Mouse (Mus musculus): ENCODE measurements around the gene Trp53bp1. TPM values are rescaled to one million over a fixed set of nuclear protein-coding genes. Genes with fewer than 3 reads are reported as not detected.

The Trp53bp1 gene
- total and polyA plus RNA-seq, 3 experiments: 13.0 to 29.4 (median 28.3) TPM

DNA sequence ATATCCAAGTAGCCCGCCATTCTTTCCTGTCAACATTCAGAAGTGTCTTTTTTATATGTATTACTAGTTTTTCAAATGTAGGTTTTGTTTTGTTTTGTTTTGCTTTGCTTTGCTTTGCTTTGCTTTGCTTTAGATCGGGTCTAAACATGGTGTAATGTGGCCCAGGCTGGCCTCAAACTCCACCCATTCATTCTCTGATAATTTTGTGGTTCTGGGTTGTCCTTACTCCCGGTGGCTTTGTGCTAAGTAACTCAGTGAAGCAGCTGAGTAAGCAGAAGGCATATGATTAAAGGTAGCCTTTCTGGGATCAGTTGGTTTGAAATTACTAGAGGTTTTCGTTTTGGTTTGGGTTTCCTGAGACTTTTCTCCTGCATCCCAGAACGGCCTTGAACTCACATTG is 121.5 kb downstream of the Trp53bp1 start:
- TF ChIP-seq POLR2A (IDR thresholded peaks at IDR 0.05; ENCODE audit: insufficient read depth, low read depth, low read length) (no peak), EP300 (IDR thresholded peaks at IDR 0.05; ENCODE audit: insufficient read depth, low read depth, low read length) (no peak), CTCF (IDR thresholded peaks at IDR 0.05) (no peak)
- intact Hi-C loops (cut with DNase I): no loop called here
- no peaks in the 10 kb centered on the region for H3K79me2 ChIP-seq (replicated peaks; ENCODE audit: control insufficient read depth, insufficient read depth, low read length)
- H3K4me1 ChIP-seq (ENCODE audit: control insufficient read depth, insufficient read depth, low read length): no peaks in the 10 kb centered on the region
- no peaks in the 10 kb centered on the region for H3K27me3 ChIP-seq (ENCODE audit: control insufficient read depth, insufficient read depth, low read length)
- H3K4me3 ChIP-seq: no peak overlapping the region
- no peak for DNase-seq
- WGBS: 84% methylated on average over 5 of the region's 5 CpGs
- no peak overlapping the region for H3K27ac ChIP-seq
- peaks cover 2% of the 10 kb centered on the region for H3K36me3 ChIP-seq (ENCODE audit: control insufficient read depth, insufficient read depth, low read length)
- H3K9ac ChIP-seq (ENCODE audit: low read depth, low read length): no peak overlapping the region

Other genes with a start within 250 kb of the Trp53bp1 start
- gene Epb42, start 234.3 kb downstream of the Trp53bp1 start, total RNA-seq (2021): under 1 TPM in 1 of 2 experiments, not detected in 1; 0.09 TPM
- 0.12 and 0.41 TPM in 2 replicates for gene Epb42, start 234.3 kb downstream of the Trp53bp1 start, polyA plus RNA-seq (2012; rRNA removed)
- not detected for gene Tgm5, start 185.6 kb downstream of the Trp53bp1 start, total RNA-seq (2021)
- gene Tgm5, start 185.6 kb downstream of the Trp53bp1 start, polyA plus RNA-seq (2012; rRNA removed): 0.04 TPM in 1 of 2 replicates, not detected in the other
- gene Tgm7, start 161.6 kb downstream of the Trp53bp1 start, total RNA-seq (2021): not detected
- gene Tgm7, start 161.6 kb downstream of the Trp53bp1 start, polyA plus RNA-seq (2012; rRNA removed): 0.04 TPM in 1 of 2 replicates, not detected in the other
- gene Adal, start 131.0 kb downstream of the Trp53bp1 start, total RNA-seq (2021): 1 to 10 TPM; 8.6 to 9.1 TPM
- 4.6 and 11.1 TPM in 2 replicates for gene Adal, start 131.0 kb downstream of the Trp53bp1 start, polyA plus RNA-seq (2012; rRNA removed)
- gene Lcmt2, start 130.8 kb downstream of the Trp53bp1 start, total RNA-seq (2021): 10 to 100 TPM; 10.8 to 11.5 TPM
- 6.2 and 9.9 TPM in 2 replicates for gene Lcmt2, start 130.8 kb downstream of the Trp53bp1 start, polyA plus RNA-seq (2012; rRNA removed)
- 10 to 100 TPM; 13.7 to 14.3 TPM for gene Tubgcp4, start 100.8 kb downstream of the Trp53bp1 start, total RNA-seq (2021)
- 18.5 and 22.8 TPM in 2 replicates for gene Tubgcp4, start 100.8 kb downstream of the Trp53bp1 start, polyA plus RNA-seq (2012; rRNA removed)
- 1 to 10 TPM; 5.2 to 6.4 TPM for gene Zscan29, start 100.3 kb downstream of the Trp53bp1 start, total RNA-seq (2021)
- gene Zscan29, start 100.3 kb downstream of the Trp53bp1 start, polyA plus RNA-seq (2012; rRNA removed): 2.0 and 2.3 TPM in 2 replicates
- 1 to 10 TPM; 4.4 to 5.8 TPM for gene Map1a, start 18.2 kb upstream of the Trp53bp1 start, total RNA-seq (2021)
- gene Map1a, start 18.2 kb upstream of the Trp53bp1 start, polyA plus RNA-seq (2012; rRNA removed): 3.1 and 4.3 TPM in 2 replicates
- 10 to 100 TPM; 85.1 to 93.6 TPM for gene Ppip5k1, start 84.0 kb upstream of the Trp53bp1 start, total RNA-seq (2021)
- 44.3 and 65.0 TPM in 2 replicates for gene Ppip5k1, start 84.0 kb upstream of the Trp53bp1 start, polyA plus RNA-seq (2012; rRNA removed)
- gene Ckmt1, start 86.3 kb upstream of the Trp53bp1 start, total RNA-seq (2021): 1 to 10 TPM; 1.0 to 2.1 TPM
- 4.7 and 5.3 TPM in 2 replicates for gene Ckmt1, start 86.3 kb upstream of the Trp53bp1 start, polyA plus RNA-seq (2012; rRNA removed)
- not detected for gene Strc, start 115.8 kb upstream of the Trp53bp1 start, total RNA-seq (2021)
- gene Strc, start 115.8 kb upstream of the Trp53bp1 start, polyA plus RNA-seq (2012; rRNA removed): 0.09 and 0.10 TPM in 2 replicates
- gene Pdia3, start 142.4 kb upstream of the Trp53bp1 start, total RNA-seq (2021): 100 to 1,000 TPM; 145 to 148 TPM
- 76.0 and 96.6 TPM in 2 replicates for gene Pdia3, start 142.4 kb upstream of the Trp53bp1 start, polyA plus RNA-seq (2012; rRNA removed)
- gene Catsper2, start 142.4 kb upstream of the Trp53bp1 start, total RNA-seq (2021): 1 to 10 TPM; 3.8 to 4.2 TPM
- gene Catsper2, start 142.4 kb upstream of the Trp53bp1 start, polyA plus RNA-seq (2012; rRNA removed): 3.4 and 4.3 TPM in 2 replicates
- under 1 TPM in 1 of 2 experiments, not detected in 1; 0.13 TPM for gene Ell3, start 172.9 kb upstream of the Trp53bp1 start, total RNA-seq (2021)
- 0.15 and 0.47 TPM in 2 replicates for gene Ell3, start 172.9 kb upstream of the Trp53bp1 start, polyA plus RNA-seq (2012; rRNA removed)
- 100 to 1,000 TPM; 369 to 415 TPM for gene Serf2, start 177.8 kb upstream of the Trp53bp1 start, total RNA-seq (2021)
- gene Serf2, start 177.8 kb upstream of the Trp53bp1 start, polyA plus RNA-seq (2012; rRNA removed): 339 and 340 TPM in 2 replicates
- gene Hypk, start 181.9 kb upstream of the Trp53bp1 start, total RNA-seq (2021): 10 to 100 TPM; 19.8 to 23.5 TPM
- gene Hypk, start 181.9 kb upstream of the Trp53bp1 start, polyA plus RNA-seq (2012; rRNA removed): 10.4 and 19.4 TPM in 2 replicates
- gene Serinc4, start 185.4 kb upstream of the Trp53bp1 start, total RNA-seq (2021): not detected
- gene Serinc4, start 185.4 kb upstream of the Trp53bp1 start, polyA plus RNA-seq (2012; rRNA removed): 0.09 and 0.21 TPM in 2 replicates
- gene Mfap1b, start 202.7 kb upstream of the Trp53bp1 start, total RNA-seq (2021): 10 to 100 TPM; 30.9 to 35.0 TPM
- 4.3 and 8.6 TPM in 2 replicates for gene Mfap1b, start 202.7 kb upstream of the Trp53bp1 start, polyA plus RNA-seq (2012; rRNA removed)
- 10 to 100 TPM; 30.5 to 33.1 TPM for gene Mfap1a, start 235.3 kb upstream of the Trp53bp1 start, total RNA-seq (2021)
- 5.0 and 10.9 TPM in 2 replicates for gene Mfap1a, start 235.3 kb upstream of the Trp53bp1 start, polyA plus RNA-seq (2012; rRNA removed)
- 1 to 10 TPM; 2.9 to 3.0 TPM for gene Wdr76, start 235.3 kb upstream of the Trp53bp1 start, total RNA-seq (2021)
- 1.2 and 2.0 TPM in 2 replicates for gene Wdr76, start 235.3 kb upstream of the Trp53bp1 start, polyA plus RNA-seq (2012; rRNA removed)